Mouse (Mus musculus) megakaryocyte, embryonic 14.5 days (primary cell): ENCODE data around the gene Slc48a1. TPM values are rescaled to one million over a fixed set of nuclear protein-coding genes. Genes with fewer than 3 reads are reported as not detected.
A peak's percentile ranks its signal among the peaks of the same experiment; 100 is the strongest.

Experiments
- H3K27me3 ChIP-seq: replicated peaks from 2 replicates; pipeline ENCODE3; 2012; ENCODE audit warnings: inconsistent platforms
- H3K36me3 ChIP-seq: replicated peaks from 2 replicates; pipeline ENCODE3; 2012; ENCODE audit warnings: low read length, inconsistent platforms, mixed read lengths
- H3K4me1 ChIP-seq: 2 replicates; pipeline ENCODE4 v1.6.1; 2012; ENCODE audit warnings: inconsistent platforms
- H3K4me3 ChIP-seq: replicated peaks from 2 replicates; pipeline ENCODE3; 2012; ENCODE audit warnings: moderate library complexity, mild to moderate bottlenecking, inconsistent platforms
- H3K9me3 ChIP-seq: 2 replicates; pipeline ENCODE4 v1.6.1; 2012; ENCODE audit warnings: inconsistent platforms
- FLI1 ChIP-seq: IDR thresholded peaks from 2 replicates; pipeline ENCODE4 v1.6.1; 2012; ENCODE audit warnings: low read length, inconsistent platforms, mixed read lengths
- GATA1 ChIP-seq: IDR thresholded peaks from 3 replicates; pipeline ENCODE4 v1.6.1; 2012; ENCODE audit warnings: mixed read lengths, low read length, inconsistent platforms, borderline replicate concordance
- polyA plus RNA-seq: library from polyadenylated mRNA; stranded (reverse); fragments of >175 nt; gene quantifications from 2 replicates; pipeline ENCODE4 v1.2.3, GENCODE M21; 2012; ENCODE audit warnings: low replicate concordance; ENCODE audit not compliant: insufficient read depth

Slc48a1 gene
- polyA plus RNA-seq, 1 experiment = 61.4 TPM

- Histone ChIP-seq H3K36me3 (peaks cover 9% of the 10 kb centered on the region), H3K4me3 (no peak overlapping the region), H3K9me3 (no peaks in the 10 kb centered on the region), H3K4me1 (peaks cover 91% of the 10 kb centered on the region), H3K27me3 (peaks cover 22% of the 10 kb centered on the region)
- TF ChIP-seq FLI1 (no peak), GATA1 (no peak)
Observed at GRCm38 (mm10) chr15:97823479-97823878, 45.2 kb downstream of the Slc48a1 start.

GRCm38 (mm10) chr15:97824042-97824441 lies 45.7 kb downstream of the Slc48a1 start:
- peaks cover 9% of the 10 kb centered on the region for H3K36me3 ChIP-seq
- TF ChIP-seq GATA1 (no peak), FLI1 (no peak)
- peaks cover 91% of the 10 kb centered on the region for H3K4me1 ChIP-seq

GRCm38 (mm10) chr15:97825071-97825940 lies 47.0 kb downstream of the Slc48a1 start:
- no peaks in the 10 kb centered on the region for H3K9me3 ChIP-seq
- H3K4me3 ChIP-seq = peak overlapping the region; percentile 91
- peaks cover 39% of the 10 kb centered on the region for H3K27me3 ChIP-seq
- TF ChIP-seq GATA1 = no peak
- H3K36me3 ChIP-seq = peaks cover 9% of the 10 kb centered on the region
- H3K4me1 ChIP-seq = peaks cover 96% of the 10 kb centered on the region

More at GRCm38 (mm10) chr15:97824042-97824441, 45.7 kb downstream of the Slc48a1 start:
- peak overlapping the region; percentile 31 for H3K4me3 ChIP-seq
- peaks cover 28% of the 10 kb centered on the region for H3K27me3 ChIP-seq
- H3K9me3 ChIP-seq = no peaks in the 10 kb centered on the region

- H3K36me3 ChIP-seq = peaks cover 9% of the 10 kb centered on the region
- H3K9me3 ChIP-seq = no peaks in the 10 kb centered on the region
- peak overlapping the region; percentile 91 for H3K4me3 ChIP-seq
- no peak for TF ChIP-seq GATA1
- TF ChIP-seq FLI1 = no peak
- peaks cover 95% of the 10 kb centered on the region for H3K4me1 ChIP-seq
- peaks cover 46% of the 10 kb centered on the region for H3K27me3 ChIP-seq
Observed at GRCm38 (mm10) chr15:97825941-97826587, 47.7 kb downstream of the Slc48a1 start.

- Histone ChIP-seq H3K9me3 (no peaks in the 10 kb centered on the region), H3K4me1 (peaks cover 91% of the 10 kb centered on the region), H3K4me3 (no peak overlapping the region), H3K36me3 (peaks cover 9% of the 10 kb centered on the region), H3K27me3 (peaks cover 51% of the 10 kb centered on the region)
- TF ChIP-seq FLI1 (no peak), GATA1 (no peak)
Observed at GRCm38 (mm10) chr15:97826588-97827261, 48.4 kb downstream of the Slc48a1 start.

GRCm38 (mm10) chr15:97827401-97827800 lies 49.1 kb downstream of the Slc48a1 start:
- Histone ChIP-seq H3K4me3 (no peak overlapping the region), H3K27me3 (peaks cover 57% of the 10 kb centered on the region), H3K36me3 (peaks cover 9% of the 10 kb centered on the region), H3K9me3 (no peaks in the 10 kb centered on the region), H3K4me1 (peaks cover 91% of the 10 kb centered on the region)
- no peak for TF ChIP-seq FLI1
- no peak for TF ChIP-seq GATA1

- TF ChIP-seq GATA1 = no peak
- no peak for TF ChIP-seq FLI1
- H3K4me3 ChIP-seq = peak overlapping the region; percentile 3
- H3K4me1 ChIP-seq = peaks cover 91% of the 10 kb centered on the region
Observed at GRCm38 (mm10) chr15:97828221-97828842, 50.0 kb downstream of the Slc48a1 start.

GRCm38 (mm10) chr15:97828901-97829338 lies 50.6 kb downstream of the Slc48a1 start:
- TF ChIP-seq FLI1 (no peak), GATA1 (no peak)
- no peaks in the 10 kb centered on the region for H3K9me3 ChIP-seq
- peaks cover 2% of the 10 kb centered on the region for H3K36me3 ChIP-seq
- H3K4me3 ChIP-seq = peak overlapping the region; percentile 66
- H3K4me1 ChIP-seq = peaks cover 85% of the 10 kb centered on the region
- peaks cover 73% of the 10 kb centered on the region for H3K27me3 ChIP-seq

More at GRCm38 (mm10) chr15:97828221-97828842, 50.0 kb downstream of the Slc48a1 start:
- Histone ChIP-seq H3K27me3 (peaks cover 67% of the 10 kb centered on the region), H3K9me3 (no peaks in the 10 kb centered on the region), H3K36me3 (peaks cover 4% of the 10 kb centered on the region)

GRCm38 (mm10) chr15:97829432-97829831 lies 51.1 kb downstream of the Slc48a1 start:
- H3K9me3 ChIP-seq = no peaks in the 10 kb centered on the region
- no peak for TF ChIP-seq GATA1
- no peak for TF ChIP-seq FLI1
- H3K27me3 ChIP-seq = peaks cover 77% of the 10 kb centered on the region
- H3K36me3 ChIP-seq = no peaks in the 10 kb centered on the region
- peaks cover 80% of the 10 kb centered on the region for H3K4me1 ChIP-seq
- H3K4me3 ChIP-seq = peak overlapping the region; percentile 66

GRCm38 (mm10) chr15:97830253-97830787 lies 52.0 kb downstream of the Slc48a1 start:
- TF ChIP-seq FLI1 (no peak), GATA1 (no peak)

More at GRCm38 (mm10) chr15:97830253-97830787, 52.0 kb downstream of the Slc48a1 start:
- peaks cover 71% of the 10 kb centered on the region for H3K4me1 ChIP-seq
- H3K9me3 ChIP-seq = no peaks in the 10 kb centered on the region
- H3K4me3 ChIP-seq = peak overlapping the region; percentile 96
- no peaks in the 10 kb centered on the region for H3K36me3 ChIP-seq
- peaks cover 83% of the 10 kb centered on the region for H3K27me3 ChIP-seq
